Mouse (Mus musculus): ENCODE data around the gene Cd44. TPM values are rescaled to one million over a fixed set of nuclear protein-coding genes. Genes with fewer than 3 reads are reported as not detected.
A peak's percentile ranks its signal among the peaks of the same experiment; 100 is the strongest.

Gene Cd44
- polyA plus RNA-seq, 1 experiment = 11.8 TPM

GRCm38 (mm10) chr2:102877463-102877862 lies 24.0 kb downstream of the Cd44 start:
- no peak for DNase-seq (ENCODE audit: low read depth, low spot score)
- 90% methylated on average over 4 of the region's 4 CpGs for WGBS

- no peak for DNase-seq (ENCODE audit: low read depth, low spot score)
- 57% methylated on average over 1 of the region's 1 CpGs for WGBS
These were observed 25.3 kb downstream of the Cd44 start for GRCm38 (mm10) chr2:102876141-102876540.

- WGBS = 70% methylated on average over 4 of the region's 4 CpGs
- DNase-seq (ENCODE audit: low read depth, low spot score) = no peak
These were observed 27.6 kb downstream of the Cd44 start for GRCm38 (mm10) chr2:102873848-102874247.

- 78% methylated on average over 4 of the region's 4 CpGs for WGBS
- DNase-seq (ENCODE audit: low read depth, low spot score) = no peak
These were observed 28.3 kb downstream of the Cd44 start for GRCm38 (mm10) chr2:102873194-102873593.

- WGBS = 92% methylated on average over 2 of the region's 2 CpGs
- DNase-seq (ENCODE audit: low read depth, low spot score) = no peak
These were observed 29.0 kb downstream of the Cd44 start for GRCm38 (mm10) chr2:102872436-102872835.

GRCm38 (mm10) chr2:102868444-102868843 lies 33.0 kb downstream of the Cd44 start:
- DNase-seq (ENCODE audit: low read depth, low spot score) = no peak
- WGBS = 53% methylated on average over 2 of the region's 2 CpGs

GRCm38 (mm10) chr2:102867396-102868088 lies 33.9 kb downstream of the Cd44 start:
- WGBS = 20% methylated on average over 6 of the region's 6 CpGs
- no peak for DNase-seq (ENCODE audit: low read depth, low spot score)

GRCm38 (mm10) chr2:102866594-102866993 lies 34.9 kb downstream of the Cd44 start:
- WGBS = 2% methylated on average over 1 of the region's 1 CpGs
- peak; percentile 29 for DNase-seq (ENCODE audit: low read depth, low spot score)

GRCm38 (mm10) chr2:102865354-102865752 lies 36.1 kb downstream of the Cd44 start:
- DNase-seq (ENCODE audit: low read depth, low spot score) = no peak
- WGBS = 90% methylated on average over 8 of the region's 8 CpGs

GRCm38 (mm10) chr2:102864695-102865353 lies 36.6 kb downstream of the Cd44 start:
- 72% methylated on average over 6 of the region's 6 CpGs for WGBS
- DNase-seq (ENCODE audit: low read depth, low spot score) = no peak

GRCm38 (mm10) chr2:102864036-102864435 lies 37.4 kb downstream of the Cd44 start:
- DNase-seq (ENCODE audit: low read depth, low spot score) = no peak
- WGBS = 91% methylated on average over 4 of the region's 4 CpGs

GRCm38 (mm10) chr2:102863583-102863982 lies 37.9 kb downstream of the Cd44 start:
- 87% methylated on average over 2 of the region's 2 CpGs for WGBS

GRCm38 (mm10) chr2:102862706-102863105 lies 38.8 kb downstream of the Cd44 start:
- no peak for DNase-seq (ENCODE audit: low read depth, low spot score)
- WGBS = 72% methylated on average over 7 of the region's 7 CpGs

More at GRCm38 (mm10) chr2:102863583-102863982, 37.9 kb downstream of the Cd44 start:
- no peak for DNase-seq (ENCODE audit: low read depth, low spot score)

GRCm38 (mm10) chr2:102858271-102858670 lies 43.2 kb downstream of the Cd44 start:
- WGBS = 94% methylated on average over 6 of the region's 6 CpGs
- DNase-seq (ENCODE audit: low read depth, low spot score) = no peak

- no peak for DNase-seq (ENCODE audit: low read depth, low spot score)
- WGBS = 96% methylated on average over 3 of the region's 3 CpGs
These were observed 48.2 kb downstream of the Cd44 start for GRCm38 (mm10) chr2:102853297-102853696.

GRCm38 (mm10) chr2:102851936-102852477 lies 49.5 kb downstream of the Cd44 start:
- 63% methylated on average over 4 of the region's 4 CpGs for WGBS
- no peak for DNase-seq (ENCODE audit: low read depth, low spot score)

GRCm38 (mm10) chr2:102850026-102850425 lies 51.4 kb downstream of the Cd44 start:
- no peak for DNase-seq (ENCODE audit: low read depth, low spot score)

GRCm38 (mm10) chr2:102848811-102849433 lies 52.5 kb downstream of the Cd44 start:
- 75% methylated on average over 5 of the region's 5 CpGs for WGBS

GRCm38 (mm10) chr2:102841231-102841630 lies 60.2 kb downstream of the Cd44 start:
- no peak for DNase-seq (ENCODE audit: low read depth, low spot score)

More at GRCm38 (mm10) chr2:102848811-102849433, 52.5 kb downstream of the Cd44 start:
- DNase-seq (ENCODE audit: low read depth, low spot score) = no peak

- DNase-seq (ENCODE audit: low read depth, low spot score) = no peak
- 94% methylated on average over 7 of the region's 7 CpGs for WGBS
These were observed 63.3 kb downstream of the Cd44 start for GRCm38 (mm10) chr2:102838179-102838578.

GRCm38 (mm10) chr2:102831547-102831946 lies 69.9 kb downstream of the Cd44 start:
- DNase-seq (ENCODE audit: low read depth, low spot score) = no peak
